Mouse (Mus musculus): ENCODE measurements around the gene Ttc37.

Gene Ttc37

GRCm38 (mm10) chr13:76098493-76099303, at the start of gene Ttc37, which contains the start of gene Arsk:
TSS of gene Ttc37 (plus strand) at chr13:76098734.
TSS of gene Arsk (minus strand) at chr13:76098660.
- peak; percentile 98 for DNase-seq

GRCm38 (mm10) chr13:76055391-76056232, 42.9 kb upstream of the Ttc37 start:
- DNase-seq, result peak; percentile 23

GRCm38 (mm10) chr13:76056261-76056724, 42.2 kb upstream of the Ttc37 start:
- peak; percentile 82 for DNase-seq

- DNase-seq, result no peak
Measured at GRCm38 (mm10) chr13:76056896-76057266, 41.7 kb upstream of the Ttc37 start, which contains the start of gene Gpr150. TSS of gene Gpr150 (minus strand) at chr13:76056996.

GRCm38 (mm10) chr13:76057267-76058069, 41.1 kb upstream of the Ttc37 start:
- no peak for DNase-seq

GRCm38 (mm10) chr13:76059591-76059990, 38.9 kb upstream of the Ttc37 start:
- peak; percentile 77 for DNase-seq

GRCm38 (mm10) chr13:76062126-76062525, 36.4 kb upstream of the Ttc37 start:
- DNase-seq, result no peak

GRCm38 (mm10) chr13:76062569-76062968, 36.0 kb upstream of the Ttc37 start:
- no peak for DNase-seq

- no peak for DNase-seq
Measured at GRCm38 (mm10) chr13:76063548-76063947, 35.0 kb upstream of the Ttc37 start.

GRCm38 (mm10) chr13:76064363-76064945, 34.1 kb upstream of the Ttc37 start:
- no peak for DNase-seq

GRCm38 (mm10) chr13:76074323-76074722, 24.2 kb upstream of the Ttc37 start:
- no peak for DNase-seq

- peak; percentile 75 for DNase-seq
Measured at GRCm38 (mm10) chr13:76098116-76098492, 430 bp upstream of the Ttc37 start.

GRCm38 (mm10) chr13:76101989-76102388, 3.5 kb downstream of the Ttc37 start:
- no peak for DNase-seq

GRCm38 (mm10) chr13:76109069-76109824, 10.7 kb downstream of the Ttc37 start:
- no peak for DNase-seq

GRCm38 (mm10) chr13:76128799-76129198, 30.3 kb downstream of the Ttc37 start:
- no peak for DNase-seq

- no peak for DNase-seq
Measured at GRCm38 (mm10) chr13:76132415-76132814, 33.9 kb downstream of the Ttc37 start.

GRCm38 (mm10) chr13:76138862-76139261, 40.3 kb downstream of the Ttc37 start:
- DNase-seq, result no peak

- peak; percentile 32 for DNase-seq
Measured at GRCm38 (mm10) chr13:76141117-76141808, 42.7 kb downstream of the Ttc37 start.

- no peak for DNase-seq
Measured at GRCm38 (mm10) chr13:76150483-76150882, 51.9 kb downstream of the Ttc37 start.

GRCm38 (mm10) chr13:76157099-76157498, 58.6 kb downstream of the Ttc37 start:
- DNase-seq, result no peak

- no peak for DNase-seq
Measured at GRCm38 (mm10) chr13:76157508-76157907, 59.0 kb downstream of the Ttc37 start.
